Mouse (Mus musculus): ENCODE results near the gene Tenm4. TPM values are rescaled to one million over a fixed set of nuclear protein-coding genes. Genes with fewer than 3 reads are reported as not detected.

Gene Tenm4
- total and polyA plus RNA-seq, 3 experiments: 0.03 to 0.26 (median 0.04) TPM

GRCm38 (mm10) chr7:96235847-96236246, 64.8 kb downstream of the Tenm4 start:
- Histone ChIP-seq H3K36me3 (replicated peaks in 1 of 2; ENCODE audit: control insufficient read depth in 1 of 2, insufficient read depth in 1 of 2, low read length in 1 of 2) (no peaks in the 10 kb centered on the region), H3K9me3 (replicated peaks; ENCODE audit: low read length) (no peaks in the 10 kb centered on the region), H3K27me3 (replicated peaks) (no peaks in the 10 kb centered on the region), H3K4me1 (ENCODE audit: control insufficient read depth in 1 of 2, insufficient read depth in 2 of 2) (peaks cover 0 to 1% of the 10 kb centered on the region in 2 experiments; a peak in 1 of 4 replicates), H3K79me2 (replicated peaks; ENCODE audit: control insufficient read depth, extremely low read depth, insufficient read depth, poor library complexity, severe bottlenecking) (no peaks in the 10 kb centered on the region), H3K9ac (ENCODE audit: insufficient read depth, low read depth) (no peak overlapping the region), H3K4me2 (ENCODE audit: insufficient read depth, low read depth, poor library complexity, severe bottlenecking) (no peak overlapping the region), H3K4me3 (replicated peaks in 1 of 3; ENCODE audit: low read depth in 2 of 3, low read length in 2 of 3, poor library complexity in 1 of 3) (no peak overlapping the region), H3K27ac (ENCODE audit: insufficient read depth, low read depth) (no peak overlapping the region)
- no peak for DNase-seq (ENCODE audit: extremely low read depth)
- dilution Hi-C loops (cut with MboI; ENCODE audit: extremely low pct_ligation_motif_present, extremely low pct_unique_long_range_greater_than_20kb, low sequenced_read_pairs): no loop called here
- TF ChIP-seq CTCF (conservative IDR thresholded peaks at IDR 0.05 in 1 of 2, IDR thresholded peaks at IDR 0.05 in 1 of 2; ENCODE audit: low read depth in 2 of 2, low read length in 2 of 2) (no peak), MYC (IDR thresholded peaks at IDR 0.05; ENCODE audit: low read depth, low read length) (no peak), E2F4 (IDR thresholded peaks at IDR 0.05; ENCODE audit: insufficient replicate concordance, low read depth, low read length) (no peak), MAX (IDR thresholded peaks at IDR 0.05; ENCODE audit: low read length) (no peak), SIN3A (IDR thresholded peaks at IDR 0.05; ENCODE audit: low read length) (no peak), JUN (IDR thresholded peaks at IDR 0.05; ENCODE audit: insufficient read depth, low read depth, low read length) (no peak)
- in situ Hi-C loops (cut with MboI; ENCODE audit: low pct_ligation_motif_present, low pct_unique_long_range_greater_than_20kb, low sequenced_read_pairs): no loop called here

GRCm38 (mm10) chr7:96240661-96241060, 69.6 kb downstream of the Tenm4 start:
- H3K27ac ChIP-seq (ENCODE audit: insufficient read depth, low read depth): no peak overlapping the region
- in situ Hi-C loops (cut with MboI; ENCODE audit: low pct_ligation_motif_present, low pct_unique_long_range_greater_than_20kb, low sequenced_read_pairs): no loop called here

GRCm38 (mm10) chr7:96242328-96243185, 71.5 kb downstream of the Tenm4 start:
- no peak overlapping the region for H3K4me3 ChIP-seq (replicated peaks in 1 of 3; ENCODE audit: low read depth in 2 of 3, low read length in 2 of 3, poor library complexity in 1 of 3)
- no peak overlapping the region for H3K27ac ChIP-seq (ENCODE audit: insufficient read depth, low read depth)
- TF ChIP-seq HCFC1 (IDR thresholded peaks at IDR 0.05; ENCODE audit: low read depth, low read length): no peak
- TF ChIP-seq ZNF384 (IDR thresholded peaks at IDR 0.05; ENCODE audit: low read depth, low read length): no peak
- no peak for TF ChIP-seq CTCF (conservative IDR thresholded peaks at IDR 0.05 in 1 of 2, IDR thresholded peaks at IDR 0.05 in 1 of 2; ENCODE audit: low read depth in 2 of 2, low read length in 2 of 2)
- no peak for TF ChIP-seq MXI1 (IDR thresholded peaks at IDR 0.05; ENCODE audit: low read depth, low read length)
- no peak for TF ChIP-seq USF1 (IDR thresholded peaks at IDR 0.05; ENCODE audit: low read depth, low read length)
- no peak for TF ChIP-seq MAZ (IDR thresholded peaks at IDR 0.05; ENCODE audit: low read depth, low read length)
- TF ChIP-seq ETS1 (conservative IDR thresholded peaks at IDR 0.05; ENCODE audit: low read depth, low read length): no peak
- no peak for TF ChIP-seq RCOR1 (conservative IDR thresholded peaks at IDR 0.05; ENCODE audit: low read depth, low read length)
- TF ChIP-seq SMC3 (IDR thresholded peaks at IDR 0.05; ENCODE audit: low read depth, low read length): no peak
- TF ChIP-seq CHD2 (IDR thresholded peaks at IDR 0.05; ENCODE audit: low read length): no peak
- no peak for TF ChIP-seq POLR2A (IDR thresholded peaks at IDR 0.05; ENCODE audit: low read depth, low read length)
- in situ Hi-C loops (cut with MboI; ENCODE audit: low pct_ligation_motif_present, low pct_unique_long_range_greater_than_20kb, low sequenced_read_pairs): no loop called here
- H3K79me2 ChIP-seq (replicated peaks; ENCODE audit: control insufficient read depth, extremely low read depth, insufficient read depth, poor library complexity, severe bottlenecking): no peaks in the 10 kb centered on the region
- no peaks in the 10 kb centered on the region for H3K9me3 ChIP-seq (replicated peaks; ENCODE audit: low read length)
- H3K4me2 ChIP-seq (ENCODE audit: insufficient read depth, low read depth, poor library complexity, severe bottlenecking): no peak overlapping the region
- H3K4me1 ChIP-seq (ENCODE audit: control insufficient read depth in 1 of 2, insufficient read depth in 2 of 2): no peaks in the 10 kb centered on the region
- H3K27me3 ChIP-seq (replicated peaks): no peaks in the 10 kb centered on the region
- dilution Hi-C loops (cut with MboI; ENCODE audit: extremely low pct_ligation_motif_present, extremely low pct_unique_long_range_greater_than_20kb, low sequenced_read_pairs): no loop called here
- DNase-seq (ENCODE audit: extremely low read depth): no peak
- no peaks in the 10 kb centered on the region for H3K36me3 ChIP-seq (replicated peaks in 1 of 2; ENCODE audit: control insufficient read depth in 1 of 2, insufficient read depth in 1 of 2, low read length in 1 of 2)
- H3K9ac ChIP-seq (ENCODE audit: insufficient read depth, low read depth): no peak overlapping the region

More at GRCm38 (mm10) chr7:96240661-96241060, 69.6 kb downstream of the Tenm4 start:
- no peak overlapping the region for H3K4me3 ChIP-seq (replicated peaks in 1 of 3; ENCODE audit: low read depth in 2 of 3, low read length in 2 of 3, poor library complexity in 1 of 3)
- no peak for DNase-seq (ENCODE audit: extremely low read depth)
- H3K79me2 ChIP-seq (replicated peaks; ENCODE audit: control insufficient read depth, extremely low read depth, insufficient read depth, poor library complexity, severe bottlenecking): no peaks in the 10 kb centered on the region
- no peaks in the 10 kb centered on the region for H3K27me3 ChIP-seq (replicated peaks)
- dilution Hi-C loops (cut with MboI; ENCODE audit: extremely low pct_ligation_motif_present, extremely low pct_unique_long_range_greater_than_20kb, low sequenced_read_pairs): no loop called here
- H3K4me2 ChIP-seq (ENCODE audit: insufficient read depth, low read depth, poor library complexity, severe bottlenecking): no peak overlapping the region
- no peaks in the 10 kb centered on the region for H3K4me1 ChIP-seq (ENCODE audit: control insufficient read depth in 1 of 2, insufficient read depth in 2 of 2)
- TF ChIP-seq TCF12 (IDR thresholded peaks at IDR 0.05; ENCODE audit: low read depth, low read length) (no peak), UBTF (IDR thresholded peaks at IDR 0.05; ENCODE audit: low read depth, low read length) (no peak), ZMIZ1 (IDR thresholded peaks at IDR 0.05; ENCODE audit: low read depth, low read length) (no peak), SIN3A (IDR thresholded peaks at IDR 0.05; ENCODE audit: low read length) (no peak), SMC3 (IDR thresholded peaks at IDR 0.05; ENCODE audit: low read depth, low read length) (no peak), ELF1 (IDR thresholded peaks at IDR 0.05; ENCODE audit: low read depth, low read length) (no peak), USF2 (conservative IDR thresholded peaks at IDR 0.05; ENCODE audit: low read depth, low read length) (no peak), HCFC1 (IDR thresholded peaks at IDR 0.05; ENCODE audit: low read depth, low read length) (no peak), GABPA (IDR thresholded peaks at IDR 0.05; ENCODE audit: insufficient replicate concordance, low read depth, low read length) (no peak), CTCF (conservative IDR thresholded peaks at IDR 0.05 in 1 of 2, IDR thresholded peaks at IDR 0.05 in 1 of 2; ENCODE audit: low read depth in 2 of 2, low read length in 2 of 2) (no peak), POLR2AphosphoS2 (IDR thresholded peaks at IDR 0.05; ENCODE audit: low read depth, low read length) (no peak), JUND (conservative IDR thresholded peaks at IDR 0.05; ENCODE audit: low read depth, low read length) (no peak)
- no peak overlapping the region for H3K9ac ChIP-seq (ENCODE audit: insufficient read depth, low read depth)
- no peaks in the 10 kb centered on the region for H3K36me3 ChIP-seq (replicated peaks in 1 of 2; ENCODE audit: control insufficient read depth in 1 of 2, insufficient read depth in 1 of 2, low read length in 1 of 2)
- H3K9me3 ChIP-seq (replicated peaks; ENCODE audit: low read length): no peaks in the 10 kb centered on the region

All from CH12.LX (cell line).